8 mouse cellular contexts compared by ENCODE assay signal in genomic region chrX:20704295-20705082, GRCm38 (mm10). TPM values are rescaled to one million over a fixed set of nuclear protein-coding genes. Genes with fewer than 3 reads are reported as not detected.
DNase-seq lines count a peak whose midpoint lies in the region; ATAC-seq and TF ChIP-seq lines count a peak whose summit lies in the region.

No protein-coding gene starts in this region.

- WGBS in hindbrain, embryonic 16.5 days, result 14% methylated on average over 32 of the region's 32 CpGs
- 21% methylated on average over 26 of the region's 32 CpGs for WGBS in macrophage (ENCODE audit: missing documents)

- peak overlapping the region; percentile 76 for H3K4me3 ChIP-seq in gastrocnemius, adult 2 months
- H3K4me3 ChIP-seq in hindbrain, embryonic 16.5 days (ENCODE audit: low read length), result peak overlapping the region; percentile 59
- peak overlapping the region; percentile 59 for H3K4me3 ChIP-seq in left cerebral cortex, adult 2 months
- H3K4me3 ChIP-seq in macrophage (ENCODE audit: inconsistent target), result peak overlapping the region; percentile 52

- no peaks in the 10 kb centered on the region for H3K4me1 ChIP-seq in hindbrain, embryonic 16.5 days (ENCODE audit: control insufficient read depth, insufficient read depth, low read depth, low read length)

- H3K4me2 ChIP-seq in hindbrain, embryonic 16.5 days (ENCODE audit: low read length), result peak overlapping the region; percentile 51

- DNase-seq in adipocyte (ENCODE audit: low spot score), result peak; percentile 93
- peak; percentile 79 for DNase-seq in gastrocnemius, adult 2 months
- peak; percentile 70 to 74 for DNase-seq in left cerebral cortex, adult 2 months (ENCODE audit: extremely low spot score in 1 of 2, low spot score in 2 of 2)
- DNase-seq in right cerebral cortex, postnatal 10 days (ENCODE audit: low spot score in 2 of 2), result peak; percentile 87 to 91
- DNase-seq in urinary bladder, postnatal 25 days (ENCODE audit: low spot score), result peak; percentile 53

- H3K9me3 ChIP-seq in hindbrain, embryonic 16.5 days (ENCODE audit: control insufficient read depth, low read length), result no peaks in the 10 kb centered on the region

- TF ChIP-seq CTCF in gastrocnemius, adult 2 months (IDR thresholded peaks at IDR 0.05), result no peak
- no peak for TF ChIP-seq CTCF in left cerebral cortex, adult 2 months (IDR thresholded peaks at IDR 0.05)

- no peaks in the 10 kb centered on the region for H3K79me2 ChIP-seq in macrophage (ENCODE audit: inconsistent target)

- H3K36me3 ChIP-seq in hindbrain, embryonic 16.5 days (ENCODE audit: control insufficient read depth, insufficient read depth, low read length), result peaks cover under 1% of the 10 kb centered on the region; the same call in 1 of the 2 replicates
- no peaks in the 10 kb centered on the region for H3K36me3 ChIP-seq in macrophage (ENCODE audit: inconsistent target)

- intact Hi-C loops in gastrocnemius, adult 2 months (cut with DNase I), result no loop called here
- intact Hi-C loops in left cerebral cortex, adult 2 months (cut with DNase I), result loop anchor here (2.0 to 5.0 kb wide), 2 partner anchors 16 to 68 kb away; no protein-coding TSS in a partner anchor

- H3K27ac ChIP-seq in gastrocnemius, adult 2 months, result peak overlapping the region; percentile 89
- H3K27ac ChIP-seq in hindbrain, embryonic 16.5 days (ENCODE audit: low read depth, low read length), result peak overlapping the region; percentile 84
- peak overlapping the region; percentile 87 for H3K27ac ChIP-seq in left cerebral cortex, adult 2 months
- H3K27ac ChIP-seq in macrophage, result peak overlapping the region; percentile 58

- no peaks in the 10 kb centered on the region for H3K27me3 ChIP-seq in hindbrain, embryonic 16.5 days (replicated peaks; ENCODE audit: control insufficient read depth, insufficient read depth, low read length)

- peak; percentile 95 for ATAC-seq in common myeloid progenitor, adult 5-6 weeks (replicated peaks; ENCODE audit: low read depth, poor library complexity, severe bottlenecking)
- ATAC-seq in hindbrain, embryonic 16.5 days, result peak; percentile 93

- H3K9ac ChIP-seq in hindbrain, embryonic 16.5 days (ENCODE audit: low read depth, low read length), result peak overlapping the region; percentile 72

RNA-seq across cellular contexts. Expression of gene Usp11, which starts 0.8 kb away (rescaled TPM):
- 30.0 and 38.5 TPM in 2 replicates for total RNA-seq in common myeloid progenitor, adult 5-6 weeks (2017)
- 1 to 10 TPM; 1.2 to 2.8 TPM for total RNA-seq in gastrocnemius, adult 2 months (2021)
- 97.8 and 110 TPM in 2 replicates for polyA plus RNA-seq in hindbrain, embryonic 16.5 days (2015; fragmentation: Nextera tagmentation; extraction: Ambion mirVana)
- total RNA-seq in left cerebral cortex, adult 2 months (2021), result 100 to 1,000 TPM; 103 to 106 TPM
- total RNA-seq in macrophage (2018; cell fraction: chromatin; rRNA removed), result 10 to 100 TPM in 21 of 26 experiments, 1 to 10 TPM in 5; 5.5 to 24.6 (median 16.9) TPM
- 1 to 10 TPM; 3.4 to 6.5 (median 4.5) TPM for total RNA-seq in macrophage (2018; cell fraction: cytosol; rRNA removed)
- 10 to 100 TPM in 10 of 26 experiments, 1 to 10 TPM in 16; 4.5 to 15.7 (median 8.9) TPM for total RNA-seq in macrophage (2018; cell fraction: nucleus; rRNA removed)
- 2.1 to 5.9 TPM (median 4.1 TPM) in 3 replicates for polyA plus RNA-seq in macrophage (2018)

RNA-seq across cellular contexts. Expression of gene Cdk16, which starts 16.7 kb away (rescaled TPM):
- 22.5 and 29.5 TPM in 2 replicates for total RNA-seq in common myeloid progenitor, adult 5-6 weeks (2017)
- 100 to 1,000 TPM; 119 to 130 TPM for total RNA-seq in gastrocnemius, adult 2 months (2021)
- polyA plus RNA-seq in hindbrain, embryonic 16.5 days (2015; fragmentation: Nextera tagmentation; extraction: Ambion mirVana), result 153 and 167 TPM in 2 replicates
- total RNA-seq in left cerebral cortex, adult 2 months (2021), result 100 to 1,000 TPM; 252 to 273 TPM
- total RNA-seq in macrophage (2018; cell fraction: chromatin; rRNA removed), result 100 to 1,000 TPM in 22 of 26 experiments, 10 to 100 TPM in 4; 80.9 to 249 (median 172) TPM
- total RNA-seq in macrophage (2018; cell fraction: cytosol; rRNA removed), result 10 to 100 TPM; 26.3 to 46.9 (median 32.4) TPM
- total RNA-seq in macrophage (2018; cell fraction: nucleus; rRNA removed), result 100 to 1,000 TPM in 9 of 26 experiments, 10 to 100 TPM in 17; 47.8 to 153 (median 87.8) TPM
- 25.7 to 45.0 TPM (median 39.9 TPM) in 3 replicates for polyA plus RNA-seq in macrophage (2018)

RNA-seq across cellular contexts. Expression of gene Uba1, which starts 46.4 kb away (rescaled TPM):
- 167 and 207 TPM in 2 replicates for total RNA-seq in common myeloid progenitor, adult 5-6 weeks (2017)
- 100 to 1,000 TPM; 135 to 149 TPM for total RNA-seq in gastrocnemius, adult 2 months (2021)
- polyA plus RNA-seq in hindbrain, embryonic 16.5 days (2015; fragmentation: Nextera tagmentation; extraction: Ambion mirVana), result 350 and 371 TPM in 2 replicates
- 100 to 1,000 TPM; 337 to 348 TPM for total RNA-seq in left cerebral cortex, adult 2 months (2021)
- total RNA-seq in macrophage (2018; cell fraction: chromatin; rRNA removed), result 100 to 1,000 TPM in 2 of 26 experiments, 10 to 100 TPM in 24; 39.7 to 108 (median 65.7) TPM
- 100 to 1,000 TPM; 101 to 171 (median 134) TPM for total RNA-seq in macrophage (2018; cell fraction: cytosol; rRNA removed)
- total RNA-seq in macrophage (2018; cell fraction: nucleus; rRNA removed), result 100 to 1,000 TPM in 11 of 26 experiments, 10 to 100 TPM in 15; 50.7 to 132 (median 95.0) TPM
- 132 to 239 TPM (median 169 TPM) in 3 replicates for polyA plus RNA-seq in macrophage (2018)

Comparison
In these comparisons a context has a peak if more than half of its experiments do, and no peak if none do; other contexts are left out.
1. Peak in every context shown above with its lines: DNase-seq, ATAC-seq, H3K4me3 ChIP-seq and H3K27ac ChIP-seq.